Mouse (Mus musculus) heart, embryonic 11.5 days (tissue): ENCODE data around the gene Calu. TPM values are rescaled to one million over a fixed set of nuclear protein-coding genes. Genes with fewer than 3 reads are reported as not detected.

ENCODE experiments used
- ATAC-seq: fragments of 200-750 bp; cut with Nextera tagmentation; replicated peaks from 2 replicates; pipeline ENCODE4 v1.8.0; 2017; ENCODE audit warnings: moderate library complexity; ENCODE audit not compliant: insufficient number of reproducible peaks, low FRiP score, low TSS enrichment
- H3K27ac ChIP-seq: fragments of 300-500 bp; sonication (generic); 2 replicates; pipeline ENCODE4 v1.5.1; 2014; ENCODE audit warnings: mild to moderate bottlenecking, low read depth, low read length
- H3K27me3 ChIP-seq: fragments of 300-500 bp; sonication (generic); 2 replicates; pipeline ENCODE4 v1.6.1; 2014; ENCODE audit warnings: mild to moderate bottlenecking, low read length, mixed read lengths; ENCODE audit not compliant: control insufficient read depth, insufficient read depth
- H3K36me3 ChIP-seq: fragments of 300-500 bp; sonication (generic); 2 replicates; pipeline ENCODE4 v1.6.1; 2014; ENCODE audit warnings: mild to moderate bottlenecking, low read length, moderate library complexity, mixed read lengths; ENCODE audit not compliant: control insufficient read depth, insufficient read depth
- H3K4me1 ChIP-seq: fragments of 300-500 bp; sonication (generic); 2 replicates; pipeline ENCODE4 v1.6.1; 2014; ENCODE audit warnings: low read length; ENCODE audit not compliant: control insufficient read depth, insufficient read depth
- H3K4me2 ChIP-seq: fragments of 300-500 bp; sonication (generic); 2 replicates; pipeline ENCODE4 v1.6.1; 2014; ENCODE audit warnings: mild to moderate bottlenecking, moderate library complexity
- H3K4me3 ChIP-seq: fragments of 300-500 bp; sonication (generic); 2 replicates; pipeline ENCODE4 v1.5.1; 2014; ENCODE audit warnings: low read depth, low read length
- H3K9ac ChIP-seq: fragments of 300-500 bp; sonication (generic); 2 replicates; pipeline ENCODE4 v1.6.1; 2014; ENCODE audit warnings: mild to moderate bottlenecking, low read depth, low read length, moderate library complexity
- H3K9me3 ChIP-seq: fragments of 300-500 bp; sonication (generic); replicated peaks from 2 replicates; pipeline ENCODE4 v1.6.1; 2016; ENCODE audit warnings: low read length; ENCODE audit not compliant: control insufficient read depth
- WGBS: fragments of 180-500 bp; shearing (Covaris S2); extraction: QIAGEN DNeasy Blood & Tissue Kit; methylation state at CpG from one replicate; pipeline ENCODE4 v1.1.7; 2014; ENCODE audit not compliant: insufficient replicate concordance; 5-methylcytosine and 5-hydroxymethylcytosine counted together
- microRNA-seq: library from miRNA; unstranded; fragments of <30 nt; microRNA quantifications from one replicate; pipeline ENCODE4, GENCODE M21; 2016; ENCODE audit warnings: borderline number of aligned reads
- polyA plus RNA-seq: library from polyadenylated mRNA; unstranded; fragments of >200 nt; fragmentation: Nextera tagmentation; extraction: Ambion mirVana; gene quantifications from 2 replicates; pipeline ENCODE4 v1.2.1, GENCODE M21; 2014

Calu gene
- polyA plus RNA-seq, 1 experiment from 2014 or later = 443 TPM

- Histone ChIP-seq H3K4me3 (no peak overlapping the region), H3K4me2 (no peak overlapping the region), H3K36me3 (peaks cover 3% of the 10 kb centered on the region), H3K9ac (no peak overlapping the region), H3K4me1 (no peaks in the 10 kb centered on the region), H3K27me3 (no peaks in the 10 kb centered on the region), H3K9me3 (no peaks in the 10 kb centered on the region), H3K27ac (no peak overlapping the region)
- WGBS = 80% methylated on average over 9 of the region's 9 CpGs
- ATAC-seq = no peak
Observed at GRCm38 (mm10) chr6:29415446-29415845, 67.6 kb downstream of the Calu start.

GRCm38 (mm10) chr6:29420596-29420995 is 72.7 kb downstream of the Calu start:
- Histone ChIP-seq H3K4me1 (no peaks in the 10 kb centered on the region), H3K9ac (no peak overlapping the region), H3K9me3 (no peaks in the 10 kb centered on the region), H3K27ac (no peak overlapping the region), H3K4me2 (no peak overlapping the region), H3K4me3 (no peak overlapping the region), H3K36me3 (no peaks in the 10 kb centered on the region), H3K27me3 (no peaks in the 10 kb centered on the region)
- WGBS = 86% methylated on average over 2 of the region's 2 CpGs
- ATAC-seq = no peak

DNA sequence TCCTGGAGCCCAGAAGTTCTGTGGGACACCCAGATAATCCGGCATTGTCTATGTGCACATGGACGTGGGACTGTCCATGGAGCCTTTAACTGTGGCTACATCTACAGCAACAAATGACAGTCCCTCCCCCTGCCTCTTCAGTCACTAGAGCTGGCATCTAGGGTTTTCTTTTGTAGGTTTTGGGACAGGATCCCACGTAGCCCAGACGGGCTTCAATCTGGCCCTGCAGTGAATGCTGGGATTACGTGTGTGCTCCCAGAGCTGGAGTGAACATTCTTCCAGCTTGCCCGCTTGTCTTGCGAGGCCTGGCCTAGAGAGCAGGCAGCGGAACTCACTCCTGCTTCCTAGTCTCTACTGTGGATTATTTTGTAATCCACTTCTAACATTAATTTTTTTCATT is 77.2 kb downstream of the Calu start:
- H3K9ac ChIP-seq = no peak overlapping the region
- H3K27ac ChIP-seq = no peak overlapping the region
- H3K36me3 ChIP-seq = no peaks in the 10 kb centered on the region
- peaks cover 3% of the 10 kb centered on the region for H3K4me1 ChIP-seq
- H3K4me3 ChIP-seq = no peak overlapping the region
- H3K9me3 ChIP-seq = no peaks in the 10 kb centered on the region
- 82% methylated on average over 8 of the region's 8 CpGs for WGBS
- no peak for ATAC-seq
- no peak overlapping the region for H3K4me2 ChIP-seq
- no peaks in the 10 kb centered on the region for H3K27me3 ChIP-seq

DNA sequence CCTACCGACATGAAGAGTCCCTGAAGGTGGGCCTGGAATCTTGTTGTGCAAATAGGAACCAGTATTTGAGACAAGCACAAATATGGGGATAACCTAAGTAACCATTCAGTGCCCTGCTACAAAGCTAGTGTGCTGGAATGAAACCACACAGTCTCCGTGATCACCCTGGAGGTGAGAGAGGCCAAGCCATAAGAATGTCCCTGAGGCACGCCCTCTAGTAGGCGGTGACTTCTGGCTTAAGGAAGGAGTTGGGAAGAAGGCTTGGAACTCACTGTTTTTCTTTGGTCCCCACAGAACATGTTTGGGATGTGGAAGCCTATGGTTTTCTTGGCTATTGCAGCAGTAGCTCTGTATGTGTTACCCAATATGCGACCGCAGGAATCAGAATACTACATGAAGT is 78.5 kb downstream of the Calu start:
- Histone ChIP-seq H3K4me2 (no peak overlapping the region), H3K4me3 (no peak overlapping the region), H3K36me3 (no peaks in the 10 kb centered on the region), H3K9ac (no peak overlapping the region), H3K27me3 (no peaks in the 10 kb centered on the region), H3K9me3 (no peaks in the 10 kb centered on the region), H3K4me1 (peaks cover 12% of the 10 kb centered on the region), H3K27ac (no peak overlapping the region)
- ATAC-seq = no peak
- 63% methylated on average over 6 of the region's 6 CpGs for WGBS

Small RNA genes within 50 kb of the gene (microRNA-seq; reads per million reads assigned to microRNA genes)
- gene Gm26220 (0.27 reads per million), gene Gm44354 (not detected)

Other genes with a start within 250 kb of the Calu start
- 39.9 and 43.0 TPM in 2 replicates for gene Rbm28, start 183.1 kb upstream of the Calu start, polyA plus RNA-seq
- gene Prrt4, start 168.5 kb upstream of the Calu start, polyA plus RNA-seq = 1.6 and 1.8 TPM in 2 replicates
- 34.3 and 40.4 TPM in 2 replicates for gene Impdh1, start 131.7 kb upstream of the Calu start, polyA plus RNA-seq
- gene Hilpda, start 75.6 kb upstream of the Calu start, polyA plus RNA-seq = 23.4 and 27.4 TPM in 2 replicates
- gene Fam71f2, start 68.5 kb upstream of the Calu start, polyA plus RNA-seq = 0.53 TPM in 1 of 2 replicates, not detected in the other
- gene Fam71f1, start 28.9 kb upstream of the Calu start, polyA plus RNA-seq = 0.10 and 0.21 TPM in 2 replicates
- gene Opn1sw, start 40.4 kb downstream of the Calu start, polyA plus RNA-seq = 0.27 and 0.30 TPM in 2 replicates
- gene Ccdc136, start 48.2 kb downstream of the Calu start, polyA plus RNA-seq = 27.0 and 30.2 TPM in 2 replicates
- gene Flnc, start 85.2 kb downstream of the Calu start, polyA plus RNA-seq = 37.1 and 42.5 TPM in 2 replicates
- gene Atp6v1f, start 119.6 kb downstream of the Calu start, polyA plus RNA-seq = 200 and 209 TPM in 2 replicates
- gene Atp6v1fnb, start 123.4 kb downstream of the Calu start, polyA plus RNA-seq = not detected in 2 replicates
- 10.9 and 13.1 TPM in 2 replicates for gene Kcp, start 159.9 kb downstream of the Calu start, polyA plus RNA-seq
- gene Irf5, start 178.6 kb downstream of the Calu start, polyA plus RNA-seq = 11.6 and 14.8 TPM in 2 replicates